Mouse (Mus musculus) embryonic fibroblast, embryonic 13.5 days (primary cell): ENCODE data around the gene Rab31. TPM values are rescaled to one million over a fixed set of nuclear protein-coding genes. Genes with fewer than 3 reads are reported as not detected.

Source experiments
- H3K27ac ChIP-seq: 2 replicates; pipeline ENCODE4 v1.5.1; 2012; ENCODE audit warnings: low read length, control low read depth, inconsistent platforms; ENCODE audit not compliant: insufficient read depth
- H3K4me1 ChIP-seq: 2 replicates; pipeline ENCODE4 v1.6.1; 2011; ENCODE audit warnings: low read length; ENCODE audit not compliant: control insufficient read depth, insufficient read depth
- H3K4me3 ChIP-seq: 2 replicates; pipeline ENCODE4 v1.5.1; 2011; ENCODE audit warnings: mild to moderate bottlenecking, control low read depth, low read length; ENCODE audit not compliant: insufficient read depth
- CTCF ChIP-seq: IDR thresholded peaks from 2 replicates; pipeline ENCODE4 v1.5.1; 2011; ENCODE audit warnings: mild to moderate bottlenecking, control low read depth, low read length, moderate library complexity, borderline replicate concordance; ENCODE audit not compliant: insufficient read depth
- POLR2A ChIP-seq: IDR thresholded peaks from 2 replicates; pipeline ENCODE4 v1.6.1; 2011; ENCODE audit warnings: low read depth, mild to moderate bottlenecking, control low read depth, low read length, moderate library complexity
- polyA plus RNA-seq: library from polyadenylated mRNA; stranded (reverse); fragments of >200 nt; gene quantifications from 2 replicates; pipeline ENCODE4 v1.2.4, GENCODE M21; 2011; ENCODE audit warnings: low read depth; ENCODE audit not compliant: missing spikeins, insufficient read length

Rab31 gene
- polyA plus RNA-seq, 1 experiment, result 57.7 TPM

- Histone ChIP-seq H3K4me3 (no peak overlapping the region), H3K27ac (no peak overlapping the region), H3K4me1 (peaks cover 3% of the 10 kb centered on the region; the same call in 1 of the 2 replicates)
- TF ChIP-seq POLR2A, result no peak
- TF ChIP-seq CTCF, result no peak
Observed at GRCm38 (mm10) chr17:65796056-65796455, 23.5 kb upstream of the Rab31 start.

DNA sequence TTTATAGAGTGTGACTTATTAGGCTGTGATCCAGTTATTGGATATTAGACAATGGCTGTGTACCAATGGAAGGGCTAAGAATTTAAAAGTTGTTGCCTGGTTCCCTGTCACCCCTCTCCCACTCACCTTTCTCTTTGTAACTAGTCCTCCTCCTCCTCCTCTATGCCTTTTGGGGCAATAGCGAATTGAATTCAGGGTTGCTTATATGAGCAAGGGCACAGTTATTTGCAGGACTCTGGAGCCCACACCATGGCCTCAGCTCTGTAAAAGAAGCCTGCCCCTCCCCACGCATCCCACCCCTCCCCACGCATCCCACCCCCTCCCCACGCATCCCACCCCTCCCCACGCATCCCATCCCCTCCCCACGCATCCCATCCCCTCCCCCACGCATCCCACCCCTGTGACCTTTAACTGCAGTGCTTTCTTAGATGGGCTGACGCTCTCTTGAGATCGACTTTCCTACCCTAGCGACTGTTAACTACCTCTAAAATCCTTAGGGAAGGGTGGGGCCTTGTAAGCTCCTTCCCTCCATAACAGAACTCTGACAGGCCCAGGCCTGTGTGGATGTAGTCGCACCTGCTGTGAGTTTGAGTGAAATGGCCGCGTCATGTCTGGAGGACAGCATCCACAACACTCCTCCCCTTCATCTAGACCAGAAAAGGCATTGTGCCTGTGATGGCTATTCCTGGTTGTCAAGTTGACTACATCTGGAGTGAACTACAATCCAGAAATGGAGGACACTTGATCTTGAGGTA is 21.7 kb upstream of the Rab31 start:
- Histone ChIP-seq H3K27ac (no peak overlapping the region), H3K4me1 (peaks cover 3% of the 10 kb centered on the region; the same call in 1 of the 2 replicates), H3K4me3 (no peak overlapping the region)
- no peak for TF ChIP-seq CTCF
- no peak for TF ChIP-seq POLR2A

GRCm38 (mm10) chr17:65793307-65793930 is 20.9 kb upstream of the Rab31 start:
- H3K4me3 ChIP-seq, result no peak overlapping the region
- H3K4me1 ChIP-seq, result peaks cover 5% of the 10 kb centered on the region; the same call in 1 of the 2 replicates
- H3K27ac ChIP-seq, result no peak overlapping the region
- TF ChIP-seq POLR2A (no peak), CTCF (no peak)

GRCm38 (mm10) chr17:65791161-65791560 is 18.6 kb upstream of the Rab31 start:
- Histone ChIP-seq H3K27ac (no peak overlapping the region), H3K4me3 (no peak overlapping the region), H3K4me1 (peaks cover 5% of the 10 kb centered on the region; the same call in 1 of the 2 replicates)
- TF ChIP-seq CTCF (no peak), POLR2A (no peak)

- no peak overlapping the region for H3K27ac ChIP-seq
- H3K4me1 ChIP-seq, result peaks cover 5% of the 10 kb centered on the region; the same call in 1 of the 2 replicates
- no peak overlapping the region for H3K4me3 ChIP-seq
- TF ChIP-seq POLR2A (no peak), CTCF (no peak)
Observed at GRCm38 (mm10) chr17:65789576-65789975, 17.0 kb upstream of the Rab31 start.

DNA sequence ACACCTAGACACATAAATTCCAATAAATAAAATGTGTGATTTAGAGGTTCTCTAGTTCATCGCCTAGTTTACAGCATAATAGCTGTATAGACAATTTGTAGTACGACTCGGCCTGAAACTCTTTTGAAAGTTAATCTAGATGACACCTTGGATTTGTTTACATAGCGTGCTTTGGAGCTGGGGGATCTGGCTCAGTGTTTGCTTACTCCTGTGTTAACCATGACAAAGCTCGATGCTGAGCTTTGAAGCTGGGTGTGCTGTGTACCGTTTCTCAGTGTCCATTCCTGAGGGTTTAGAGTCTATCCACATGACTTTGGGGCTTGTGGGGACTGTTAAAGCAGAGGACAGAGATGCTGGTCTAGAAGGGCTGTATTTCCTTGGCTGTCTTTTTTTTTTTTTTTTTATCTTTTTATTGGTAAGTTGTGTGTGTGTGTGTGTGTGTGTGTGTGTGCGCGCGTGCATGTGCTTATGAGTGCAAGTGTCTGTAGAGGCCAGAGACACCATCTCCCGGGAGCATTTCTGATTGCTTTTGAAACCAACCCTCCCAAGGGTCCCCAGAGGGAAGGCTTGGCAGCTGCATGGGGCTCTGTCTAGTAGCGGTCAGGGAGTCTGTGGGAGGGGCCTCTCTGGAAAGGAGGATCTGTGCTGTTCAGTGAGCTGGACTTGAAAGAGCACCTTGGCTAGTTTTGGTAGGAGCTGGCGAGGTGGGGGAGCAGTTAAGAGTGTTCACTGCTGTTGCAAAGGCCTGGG is 16.2 kb upstream of the Rab31 start:
- Histone ChIP-seq H3K27ac (no peak overlapping the region), H3K4me1 (peaks cover 5% of the 10 kb centered on the region; the same call in 1 of the 2 replicates), H3K4me3 (no peak overlapping the region)
- TF ChIP-seq CTCF (no peak), POLR2A (no peak)

GRCm38 (mm10) chr17:65787261-65787660 is 14.7 kb upstream of the Rab31 start:
- TF ChIP-seq CTCF, result no peak
- TF ChIP-seq POLR2A, result no peak
- peaks cover 5% of the 10 kb centered on the region; the same call in 1 of the 2 replicates for H3K4me1 ChIP-seq
- H3K27ac ChIP-seq, result no peak overlapping the region
- H3K4me3 ChIP-seq, result no peak overlapping the region

DNA sequence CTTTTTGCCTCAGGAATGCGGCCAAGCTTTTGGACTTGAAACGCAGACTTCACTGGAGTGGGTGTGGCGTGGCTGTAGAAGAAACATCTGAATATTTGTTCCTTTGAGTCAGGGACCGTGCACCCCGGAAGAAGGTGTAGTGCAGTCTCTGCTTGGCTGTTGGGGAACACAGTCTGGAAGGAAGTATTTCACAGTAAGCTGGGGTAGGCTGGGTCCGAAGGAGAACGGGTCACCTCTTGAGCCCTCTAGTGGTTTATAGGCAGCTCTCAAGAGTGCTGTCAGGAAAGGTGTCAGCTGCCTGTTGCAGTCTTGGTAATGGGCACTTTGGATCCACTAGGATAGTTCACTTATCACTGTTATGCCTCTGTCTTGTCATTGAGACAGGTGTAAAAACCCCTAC is 13.7 kb upstream of the Rab31 start:
- H3K4me1 ChIP-seq, result 0 out of 2 replicates have a peak, but pooled peaks cover 2% of the 10 kb centered on the region
- no peak overlapping the region for H3K27ac ChIP-seq
- TF ChIP-seq CTCF (no peak), POLR2A (no peak)
- H3K4me3 ChIP-seq, result no peak overlapping the region

DNA sequence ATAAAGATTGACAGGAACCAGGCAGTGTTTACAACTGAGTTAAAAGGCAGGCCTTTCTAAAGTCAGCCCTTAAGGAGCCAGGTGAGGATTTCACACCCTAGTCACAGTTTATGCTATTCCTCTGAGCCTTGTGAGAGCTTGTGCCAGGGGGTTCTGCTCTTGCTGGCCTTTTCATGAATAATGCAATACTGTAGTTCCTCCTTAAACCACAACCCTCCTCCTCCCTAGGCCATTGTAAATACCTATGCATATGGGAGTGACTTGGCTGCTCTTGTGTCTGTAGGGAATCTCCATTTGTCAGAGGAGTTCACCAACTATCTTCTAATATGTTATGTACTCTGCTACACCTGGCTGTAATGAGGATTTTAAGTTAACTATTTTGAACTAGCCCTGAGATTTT is 13.2 kb upstream of the Rab31 start:
- Histone ChIP-seq H3K27ac (no peak overlapping the region), H3K4me3 (no peak overlapping the region), H3K4me1 (0 out of 2 replicates have a peak, but pooled peaks cover 2% of the 10 kb centered on the region)
- TF ChIP-seq CTCF (no peak), POLR2A (no peak)
